Comparison of ENCODE assay signal across 8 mouse cellular contexts in the genomic region with DNA sequence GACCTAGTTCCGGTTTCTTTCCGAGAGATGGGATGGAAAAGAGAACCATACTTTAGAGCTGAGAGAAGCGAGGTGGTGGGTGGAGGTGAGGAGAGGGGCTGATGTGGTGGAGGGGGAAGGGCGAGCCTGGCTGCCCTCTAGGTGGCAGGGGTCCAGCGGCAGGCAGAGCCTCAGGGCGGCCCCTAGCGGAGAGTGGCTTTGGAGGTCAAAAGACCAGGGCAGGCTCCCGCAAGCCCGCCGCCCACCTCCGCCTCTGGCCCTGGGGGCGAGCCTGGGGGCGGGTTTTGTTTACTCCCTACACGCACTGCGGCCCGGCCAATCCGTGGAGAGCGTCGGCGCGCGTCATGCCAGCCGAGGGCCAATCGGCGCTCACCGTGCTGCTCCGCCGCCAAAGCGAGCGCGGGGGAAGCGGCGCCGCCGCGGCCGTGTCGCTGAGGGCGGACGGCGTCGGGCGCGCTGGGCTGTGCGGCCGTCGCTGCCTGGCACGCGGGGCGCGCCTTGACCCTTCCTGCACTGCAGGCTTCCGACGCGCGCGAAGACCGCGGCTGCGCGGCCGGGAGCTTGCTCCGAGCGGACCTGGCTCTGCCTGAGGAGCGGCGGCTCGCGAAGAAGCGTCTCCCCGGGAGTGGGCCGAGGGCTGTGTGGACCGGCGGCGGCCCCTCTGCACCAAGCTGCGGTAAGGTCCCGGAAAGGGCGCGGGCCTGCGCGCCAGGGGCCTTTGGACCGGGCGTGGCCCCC. TPM values are rescaled to one million over a fixed set of nuclear protein-coding genes. Genes with fewer than 3 reads are reported as not detected.
DNase-seq lines count a peak whose midpoint lies in the region; ATAC-seq lines count a peak whose summit lies in the region.

A gene (plus strand): TSS at position 391 of the 738 bp plus-strand sequence.

- H3K27me3 ChIP-seq in hindbrain, embryonic 13.5 days = no peaks in the 10 kb centered on the region

- under 1% methylated on average over 75 of the region's 81 CpGs for WGBS in hindbrain, embryonic 13.5 days

- peak within 1 kb of the TSS; percentile 91 for H3K4me3 ChIP-seq in hindbrain, embryonic 13.5 days

- peak; percentile 99 for ATAC-seq in hindbrain, embryonic 13.5 days (ENCODE audit: low FRiP score)

- peaks cover 21% of the 10 kb centered on the region for H3K4me1 ChIP-seq in hindbrain, embryonic 13.5 days (replicated peaks)

- H3K36me3 ChIP-seq in hindbrain, embryonic 13.5 days = no peaks in the 10 kb centered on the region

- H3K9me3 ChIP-seq in hindbrain, embryonic 13.5 days = no peaks in the 10 kb centered on the region

- peak within 1 kb of the TSS; percentile 83 for H3K27ac ChIP-seq in hindbrain, embryonic 13.5 days

- H3K4me2 ChIP-seq in hindbrain, embryonic 13.5 days = peak within 1 kb of the TSS; percentile 99

- DNase-seq in NIH3T3 (ENCODE audit: low read depth) = peak; percentile 90
- DNase-seq in cerebellum, postnatal 10 days = peak; percentile 93 to 96
- DNase-seq in frontal cortex, postnatal 14 days (ENCODE audit: low spot score in 2 of 2) = peak; percentile 74 to 80
- peak; percentile 74 for DNase-seq in layer of hippocampus, postnatal 25 days (ENCODE audit: extremely low spot score in 1 of 2, low spot score in 1 of 2)
- DNase-seq in lung, postnatal 25 days (ENCODE audit: low spot score) = peak; percentile 89
- DNase-seq in retina, embryonic 14.5 days (ENCODE audit: low spot score) = peak; percentile 96
- peak; percentile 91 for DNase-seq in thymus, postnatal 4 days

- peak within 1 kb of the TSS; percentile 87 for H3K9ac ChIP-seq in hindbrain, embryonic 13.5 days

RNA-seq across cellular contexts. Expression of the gene that starts here (rescaled TPM):
- 30.8 and 33.3 TPM in 2 replicates for polyA plus RNA-seq in hindbrain, embryonic 13.5 days (2015; fragmentation: Nextera tagmentation; extraction: Ambion mirVana)
- 10 to 100 TPM; 32.1 to 41.6 TPM for total RNA-seq in layer of hippocampus, postnatal 25 days (2021)

Comparison
In these comparisons a context has a peak if more than half of its experiments do, and no peak if none do; other contexts are left out.
1. Peak in every context shown above with its lines: DNase-seq, ATAC-seq, H3K4me3 ChIP-seq and H3K27ac ChIP-seq.